ENCODE assay signal across 17 mouse cellular contexts in the genomic region with DNA sequence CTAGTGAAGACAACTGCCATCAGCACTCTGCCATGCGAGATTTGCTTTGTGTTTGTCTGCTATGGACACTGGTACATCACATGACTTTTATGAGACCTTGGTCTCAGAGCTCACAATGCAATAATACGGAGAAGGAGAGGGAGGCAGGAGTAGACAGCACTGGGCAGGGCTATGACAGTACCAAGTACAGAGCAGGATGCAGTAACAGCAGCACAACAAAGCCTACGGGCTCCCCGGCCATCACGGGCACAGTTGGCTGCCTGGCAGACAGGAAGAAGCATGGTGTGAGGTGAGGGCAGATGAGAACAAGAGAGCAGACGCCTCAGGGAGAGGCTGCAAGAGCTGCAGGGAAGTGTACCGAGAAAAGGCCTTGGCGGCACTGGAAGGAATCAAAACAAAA.
A peak's percentile ranks its signal among the peaks of the same experiment; 100 is the strongest.
DNase-seq lines count a peak whose midpoint lies in the region; ATAC-seq lines count a peak whose summit lies in the region.
"Had no signal": no experiment of that assay in that cellular context is flagged by ENCODE, and none has a peak within 500 bp of the region (broad histone marks: within the 10 kb centered on the region; RNA-seq: fewer than 3 reads in every experiment).

No protein-coding gene starts in this region.

- no peak overlapping the region for H3K4me2 ChIP-seq in hindbrain, embryonic 14.5 days (replicated peaks)
- H3K4me2 ChIP-seq: embryonic facial prominence, embryonic 13.5 days; heart, embryonic 15.5 days; intestine, embryonic 15.5 days; kidney, embryonic 15.5 days; limb, embryonic 13.5 days had no signal

- no peaks in the 10 kb centered on the region for H3K36me3 ChIP-seq in hindbrain, embryonic 14.5 days (replicated peaks; ENCODE audit: control insufficient read depth, insufficient read depth)
- H3K36me3 ChIP-seq: intestine, embryonic 15.5 days; kidney, embryonic 15.5 days had no signal

- intact Hi-C loops in left cerebral cortex, postnatal 25 days (cut with DNase I), result no loop called here

- no peak for ATAC-seq in cerebellum, adult (ENCODE audit: insufficient number of reproducible peaks, low FRiP score, low TSS enrichment)
- peak; percentile 72 for ATAC-seq in inflammation-experienced regulatory T-cells, adult 6 months
- no peak for ATAC-seq in hindbrain, embryonic 14.5 days (ENCODE audit: low FRiP score)
- ATAC-seq: forebrain, postnatal 0 days; intestine, embryonic 15.5 days had no signal

- no peak overlapping the region for H3K9ac ChIP-seq in hindbrain, embryonic 14.5 days
- H3K9ac ChIP-seq: embryonic facial prominence, embryonic 13.5 days; forebrain, postnatal 0 days; heart, embryonic 15.5 days; intestine, embryonic 15.5 days; kidney, embryonic 15.5 days; limb, embryonic 13.5 days had no signal

- peak; percentile 29 for DNase-seq in cerebellum, adult 11-12 months
- DNase-seq in T-cell, adult 2 months (ENCODE audit: low spot score), result peak; percentile 84
- DNase-seq in thymus, postnatal 0 days (ENCODE audit: low spot score), result peak; percentile 26
- no peak for DNase-seq in hindbrain, embryonic 14.5 days (ENCODE audit: low spot score)
- no peak for DNase-seq in left cerebral cortex, adult 8-10 months (ENCODE audit: low spot score in 2 of 2)
- DNase-seq in left cerebral cortex, postnatal 25 days (ENCODE audit: low spot score in 2 of 2), result no peak
- DNase-seq: adrenal gland, postnatal 14 days; forebrain, postnatal 0 days; lung, postnatal 14 days; right cerebral cortex, postnatal 4 days had no signal

- peaks cover 5% of the 10 kb centered on the region; the same call in 1 of the 2 replicates for H3K4me1 ChIP-seq in hindbrain, embryonic 14.5 days (replicated peaks; ENCODE audit: control insufficient read depth, insufficient read depth, low read length)
- H3K4me1 ChIP-seq: embryonic facial prominence, embryonic 13.5 days; heart, embryonic 15.5 days; intestine, embryonic 15.5 days; limb, embryonic 13.5 days had no signal

- H3K27me3 ChIP-seq in hindbrain, embryonic 14.5 days (ENCODE audit: control insufficient read depth, insufficient read depth, low read length), result no peaks in the 10 kb centered on the region
- H3K27me3 ChIP-seq: embryonic facial prominence, embryonic 13.5 days; heart, embryonic 15.5 days; intestine, embryonic 15.5 days; kidney, embryonic 15.5 days; limb, embryonic 13.5 days had no signal

- no peak overlapping the region for H3K27ac ChIP-seq in hindbrain, embryonic 14.5 days
- H3K27ac ChIP-seq: embryonic facial prominence, embryonic 13.5 days; heart, embryonic 15.5 days; intestine, embryonic 15.5 days; kidney, embryonic 15.5 days; limb, embryonic 13.5 days had no signal

- no peak overlapping the region for H3K4me3 ChIP-seq in hindbrain, embryonic 14.5 days (replicated peaks; ENCODE audit: low read length)
- H3K4me3 ChIP-seq: embryonic facial prominence, embryonic 13.5 days; heart, embryonic 15.5 days; intestine, embryonic 15.5 days; kidney, embryonic 15.5 days; limb, embryonic 13.5 days had no signal

- WGBS in hindbrain, embryonic 14.5 days, result 69% methylated on average over 8 of the region's 8 CpGs

- no peaks in the 10 kb centered on the region for H3K9me3 ChIP-seq in hindbrain, embryonic 14.5 days (ENCODE audit: control insufficient read depth, low read length)
- H3K9me3 ChIP-seq: embryonic facial prominence, embryonic 13.5 days; heart, embryonic 15.5 days; intestine, embryonic 15.5 days; kidney, embryonic 15.5 days; limb, embryonic 13.5 days had no signal

Comparison
In these comparisons a context has a peak if more than half of its experiments do, and no peak if none do; other contexts are left out.
1. DNase-seq: peak in cerebellum, adult 11-12 months (single experiment), T-cell, adult 2 months (single experiment) and thymus, postnatal 0 days (single experiment); none in hindbrain, embryonic 14.5 days (single experiment), left cerebral cortex, adult 8-10 months (0 of 2) and left cerebral cortex, postnatal 25 days (0 of 2).